Mouse (Mus musculus) E14TG2a.4 (cell line): Measurements from ENCODE around the gene Aup1.

Experiments
- CTCF ChIP-seq: conservative IDR thresholded peaks from 2 replicates; pipeline ENCODE4 v1.5.1; 2014; ENCODE audit warnings: low read length
- NANOG ChIP-seq: IDR thresholded peaks from 2 replicates; pipeline ENCODE4 v1.6.1; 2014; ENCODE audit warnings: borderline replicate concordance, low read length, mixed read lengths
- POU5F1 ChIP-seq: IDR thresholded peaks from 2 replicates; pipeline ENCODE4 v1.6.1; 2014; ENCODE audit warnings: low read length, borderline replicate concordance

DNA sequence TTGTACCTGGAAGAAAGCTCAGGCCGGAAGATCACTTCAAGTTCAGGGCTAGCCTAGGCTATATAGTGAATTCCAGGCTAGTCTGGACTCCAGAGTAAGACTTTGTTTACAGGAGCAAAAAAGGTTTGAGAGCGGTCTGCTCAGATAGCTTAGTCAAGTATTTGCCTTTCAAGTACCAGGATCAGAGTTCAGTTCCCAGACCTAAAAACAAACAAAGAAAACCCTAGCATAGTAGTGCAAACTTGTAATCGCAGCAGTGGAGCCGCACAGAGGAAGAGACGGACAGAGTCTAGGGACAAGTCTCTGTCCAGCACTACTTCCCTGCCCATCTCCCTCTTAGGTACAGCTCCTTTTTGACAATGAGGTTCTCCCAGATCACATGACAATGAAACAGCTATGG, 25.9 kb downstream of the Aup1 start:
- TF ChIP-seq CTCF (no peak), POU5F1 (no peak), NANOG (no peak)
